Mouse (Mus musculus) retina, postnatal 7 days (tissue): Measurements from ENCODE around the gene Myo16.

Source experiments
- DNase-seq: peaks from one replicate; pipeline ENCODE4 v3.0.0-alpha.2; 2012; ENCODE audit warnings: low read depth, low spot score

The Myo16 gene

GRCm38 (mm10) chr8:10153611-10154438, at the start of gene Myo16:
Gene Myo16, plus strand, starts transcription at chr8:10153911.
- DNase-seq: peak; percentile 13

- DNase-seq: no peak
Observed at GRCm38 (mm10) chr8:10108516-10109271, 45.0 kb upstream of the Myo16 start.

- no peak for DNase-seq
Observed at GRCm38 (mm10) chr8:10122749-10123148, 31.0 kb upstream of the Myo16 start.

- no peak for DNase-seq
Observed at GRCm38 (mm10) chr8:10123412-10123811, 30.3 kb upstream of the Myo16 start.

- no peak for DNase-seq
Observed at GRCm38 (mm10) chr8:10125684-10126083, 28.0 kb upstream of the Myo16 start.

- DNase-seq: no peak
Observed at GRCm38 (mm10) chr8:10130513-10131414, 22.9 kb upstream of the Myo16 start.

GRCm38 (mm10) chr8:10139536-10139935, 14.2 kb upstream of the Myo16 start:
- DNase-seq: no peak

GRCm38 (mm10) chr8:10143961-10144360, 9.8 kb upstream of the Myo16 start:
- no peak for DNase-seq

GRCm38 (mm10) chr8:10151692-10152247, 1.9 kb upstream of the Myo16 start:
- DNase-seq: no peak

- DNase-seq: no peak
Observed at GRCm38 (mm10) chr8:10154439-10154745, 681 bp downstream of the Myo16 start.

GRCm38 (mm10) chr8:10155075-10155474, 1.4 kb downstream of the Myo16 start:
- DNase-seq: no peak

GRCm38 (mm10) chr8:10161106-10161505, 7.4 kb downstream of the Myo16 start:
- DNase-seq: no peak

GRCm38 (mm10) chr8:10164959-10165358, 11.2 kb downstream of the Myo16 start:
- DNase-seq: no peak

- no peak for DNase-seq
Observed at GRCm38 (mm10) chr8:10168326-10168725, 14.6 kb downstream of the Myo16 start.

- DNase-seq: no peak
Observed at GRCm38 (mm10) chr8:10169894-10170293, 16.2 kb downstream of the Myo16 start.

- no peak for DNase-seq
Observed at GRCm38 (mm10) chr8:10171321-10171720, 17.6 kb downstream of the Myo16 start.

- DNase-seq: no peak
Observed at GRCm38 (mm10) chr8:10172278-10172677, 18.6 kb downstream of the Myo16 start.

GRCm38 (mm10) chr8:10173033-10173747, 19.5 kb downstream of the Myo16 start:
- DNase-seq: no peak

GRCm38 (mm10) chr8:10174201-10174840, 20.6 kb downstream of the Myo16 start:
- DNase-seq: no peak

- DNase-seq: no peak
Observed at GRCm38 (mm10) chr8:10174841-10175680, 21.4 kb downstream of the Myo16 start.
